Mouse (Mus musculus) testis, adult 2 months (tissue): ENCODE results near the gene Evc2. TPM values are rescaled to one million over a fixed set of nuclear protein-coding genes. Genes with fewer than 3 reads are reported as not detected.

ENCODE experiments used
- H3K27ac ChIP-seq: fragments of 200-500 bp; 2 replicates; pipeline ENCODE4 v1.5.1; 2012; ENCODE audit warnings: low read depth, low read length; ENCODE audit not compliant: control insufficient read depth, insufficient read depth
- H3K27me3 ChIP-seq: fragments of 200-500 bp; 2 replicates; pipeline ENCODE4 v1.6.1; 2012; ENCODE audit warnings: mild to moderate bottlenecking, low read length, moderate library complexity; ENCODE audit not compliant: control insufficient read depth, insufficient read depth
- H3K36me3 ChIP-seq: fragments of 200-500 bp; 2 replicates; pipeline ENCODE4 v1.6.1; 2012; ENCODE audit warnings: mild to moderate bottlenecking, low read length; ENCODE audit not compliant: control insufficient read depth, insufficient read depth
- H3K4me1 ChIP-seq: fragments of 200-500 bp; 2 replicates; pipeline ENCODE4 v1.6.1; 2012; ENCODE audit warnings: low read length; ENCODE audit not compliant: control insufficient read depth, insufficient read depth
- H3K4me3 ChIP-seq: fragments of 200-500 bp; 2 replicates; pipeline ENCODE4 v1.5.1; 2012; ENCODE audit warnings: low read depth, mild to moderate bottlenecking, low read length, moderate library complexity, mixed read lengths; ENCODE audit not compliant: control insufficient read depth
- CTCF ChIP-seq: fragments of 200-500 bp; IDR thresholded peaks from 2 replicates; pipeline ENCODE4 v1.5.1; 2012; ENCODE audit warnings: low read depth, mild to moderate bottlenecking, inconsistent platforms, low read length, moderate library complexity; ENCODE audit not compliant: control insufficient read depth, insufficient read depth, insufficient replicate concordance
- POLR2A ChIP-seq: fragments of 200-500 bp; IDR thresholded peaks from 2 replicates; pipeline ENCODE4 v1.6.1; 2012; ENCODE audit warnings: low read depth, mild to moderate bottlenecking, inconsistent platforms, low read length, moderate library complexity; ENCODE audit not compliant: control insufficient read depth
- polyA plus RNA-seq: library from polyadenylated mRNA; depleted of rRNA; stranded (reverse); fragments of >200 nt; gene quantifications from 2 replicates; pipeline ENCODE4 v1.2.3, GENCODE M21; 2012; rRNA removed

Gene Evc2
- polyA plus RNA-seq, 1 experiment: 1.8 TPM

- no peak for TF ChIP-seq CTCF
- TF ChIP-seq POLR2A: no peak
- no peak overlapping the region for H3K27ac ChIP-seq
- H3K27me3 ChIP-seq: no peaks in the 10 kb centered on the region
- H3K4me1 ChIP-seq: no peaks in the 10 kb centered on the region
- no peaks in the 10 kb centered on the region for H3K36me3 ChIP-seq
- no peak overlapping the region for H3K4me3 ChIP-seq
Observed at GRCm38 (mm10) chr5:37457191-37457590, 118.9 kb downstream of the Evc2 start.

DNA sequence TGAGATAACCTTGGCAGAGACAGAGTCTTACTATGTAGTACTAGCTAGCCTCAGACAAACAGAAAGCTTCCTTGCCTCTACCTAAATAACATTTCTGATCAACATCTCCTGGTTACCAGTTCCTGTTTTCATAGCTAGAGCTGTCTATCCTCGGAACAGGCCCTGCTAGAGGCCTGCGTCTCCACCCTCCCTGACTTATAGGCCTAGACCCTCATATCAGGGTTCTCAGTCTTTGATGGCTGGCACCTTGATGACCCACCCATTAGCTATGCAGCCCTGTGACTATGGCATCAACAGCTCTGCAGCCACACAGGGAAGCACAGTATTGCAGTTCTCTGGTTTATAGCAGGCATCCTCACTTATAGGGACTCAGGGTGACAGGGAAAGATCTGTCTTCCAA is 119.5 kb downstream of the Evc2 start:
- H3K27ac ChIP-seq: no peak overlapping the region
- no peak for TF ChIP-seq POLR2A
- TF ChIP-seq CTCF: no peak
- H3K27me3 ChIP-seq: no peaks in the 10 kb centered on the region
- no peaks in the 10 kb centered on the region for H3K4me1 ChIP-seq
- H3K36me3 ChIP-seq: no peaks in the 10 kb centered on the region
- no peak overlapping the region for H3K4me3 ChIP-seq

DNA sequence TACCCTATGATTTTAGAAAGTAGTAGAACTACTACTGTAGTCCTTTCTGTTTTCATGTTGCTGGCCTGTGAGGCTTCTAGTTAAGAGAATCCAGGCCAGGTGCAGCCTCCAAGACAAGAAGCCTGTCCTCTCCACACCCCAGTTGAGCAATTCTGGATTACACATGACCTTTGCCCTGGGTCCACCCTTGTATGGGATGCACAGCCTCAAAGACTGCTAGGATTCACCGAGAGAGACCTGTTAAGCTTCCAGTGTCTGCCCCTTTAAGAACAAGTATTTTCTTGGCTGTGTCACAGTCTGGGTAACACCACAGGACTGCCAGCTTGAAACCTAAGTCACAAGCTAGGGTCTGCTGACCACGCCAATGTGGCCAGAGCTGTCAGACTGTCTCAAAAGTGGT is 119.9 kb downstream of the Evc2 start:
- no peak for TF ChIP-seq POLR2A
- TF ChIP-seq CTCF: no peak
- Histone ChIP-seq H3K36me3 (no peaks in the 10 kb centered on the region), H3K27ac (no peak overlapping the region)

DNA sequence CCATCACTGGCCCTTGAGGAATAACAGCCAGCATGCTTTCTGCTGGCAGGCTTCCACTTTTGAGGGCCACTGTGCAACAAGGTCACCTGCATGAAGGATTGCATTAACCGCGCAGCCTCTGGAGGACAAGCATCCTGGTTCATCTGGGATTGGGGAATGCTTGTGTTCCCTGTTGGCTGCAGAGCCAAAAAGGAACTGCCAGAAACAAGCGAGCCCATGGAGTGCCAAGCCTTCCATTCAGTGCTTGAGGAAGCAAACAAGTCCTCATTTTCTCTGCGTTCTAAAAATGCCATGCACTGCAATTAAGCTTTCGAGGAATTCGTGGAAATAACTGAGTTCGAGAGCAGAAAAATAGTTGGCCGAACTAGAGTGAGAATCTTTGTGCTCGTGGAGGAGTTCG is 127.2 kb downstream of the Evc2 start:
- Histone ChIP-seq H3K4me1 (no peaks in the 10 kb centered on the region), H3K36me3 (no peaks in the 10 kb centered on the region), H3K27me3 (no peaks in the 10 kb centered on the region), H3K4me3 (no peak overlapping the region), H3K27ac (no peak overlapping the region)
- no peak for TF ChIP-seq POLR2A
- TF ChIP-seq CTCF: no peak

More for the DNA sequence above, 119.9 kb downstream of the Evc2 start:
- Histone ChIP-seq H3K4me3 (no peak overlapping the region), H3K4me1 (no peaks in the 10 kb centered on the region), H3K27me3 (no peaks in the 10 kb centered on the region)

DNA sequence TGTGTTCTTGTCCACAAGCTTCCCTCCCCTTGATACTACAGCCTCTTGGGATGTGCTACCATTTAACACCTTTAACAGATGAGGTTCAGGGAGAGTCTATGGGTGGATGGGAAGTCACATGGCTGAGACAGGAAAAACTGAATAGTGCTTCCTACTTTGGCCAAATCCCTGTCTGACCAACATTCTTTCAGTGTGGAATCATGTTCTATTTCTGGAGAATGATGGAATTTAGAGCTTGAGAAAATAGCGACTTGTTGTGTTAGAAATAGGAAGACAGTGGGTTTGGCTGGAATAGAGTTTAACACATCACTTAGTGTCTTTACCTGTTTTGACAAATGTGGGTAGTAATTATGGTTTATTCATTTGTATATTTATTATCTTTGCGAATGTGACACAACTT is 129.3 kb downstream of the Evc2 start:
- no peak overlapping the region for H3K27ac ChIP-seq
- H3K4me1 ChIP-seq: no peaks in the 10 kb centered on the region
- TF ChIP-seq POLR2A (no peak), CTCF (no peak)
- H3K27me3 ChIP-seq: no peaks in the 10 kb centered on the region
- no peak overlapping the region for H3K4me3 ChIP-seq
- no peaks in the 10 kb centered on the region for H3K36me3 ChIP-seq

DNA sequence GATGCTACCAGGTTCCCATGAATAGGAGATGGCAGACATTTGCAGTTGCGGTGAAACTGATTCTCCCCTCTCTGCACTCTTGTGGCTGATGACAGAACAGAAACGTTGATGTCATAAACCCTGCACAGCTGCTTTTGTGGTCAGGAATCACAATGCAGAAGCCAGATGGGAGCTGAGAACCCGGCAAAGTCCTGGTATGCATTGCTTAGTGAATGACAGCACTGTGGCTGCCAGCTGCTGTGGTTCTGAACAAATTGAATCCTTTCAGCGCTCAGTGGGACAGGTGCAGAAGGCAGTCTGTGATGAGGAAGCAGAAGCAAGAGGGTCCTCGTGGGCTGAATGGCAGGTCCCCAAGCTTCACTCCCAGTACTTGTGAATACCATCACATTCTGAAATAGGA is 130.7 kb downstream of the Evc2 start:
- no peak overlapping the region for H3K4me3 ChIP-seq
- no peak for TF ChIP-seq CTCF
- no peak for TF ChIP-seq POLR2A
- H3K27me3 ChIP-seq: no peaks in the 10 kb centered on the region
- no peaks in the 10 kb centered on the region for H3K36me3 ChIP-seq
- no peak overlapping the region for H3K27ac ChIP-seq
- H3K4me1 ChIP-seq: no peaks in the 10 kb centered on the region

GRCm38 (mm10) chr5:37471584-37471983 is 133.3 kb downstream of the Evc2 start:
- TF ChIP-seq CTCF: no peak
- TF ChIP-seq POLR2A: no peak

GRCm38 (mm10) chr5:37472025-37472608 is 133.8 kb downstream of the Evc2 start:
- no peak for TF ChIP-seq POLR2A
- Histone ChIP-seq H3K36me3 (no peaks in the 10 kb centered on the region), H3K27ac (no peak overlapping the region), H3K27me3 (no peaks in the 10 kb centered on the region), H3K4me3 (no peak overlapping the region), H3K4me1 (no peaks in the 10 kb centered on the region)

More at GRCm38 (mm10) chr5:37471584-37471983, 133.3 kb downstream of the Evc2 start:
- Histone ChIP-seq H3K4me1 (no peaks in the 10 kb centered on the region), H3K36me3 (no peaks in the 10 kb centered on the region), H3K27ac (no peak overlapping the region), H3K27me3 (no peaks in the 10 kb centered on the region), H3K4me3 (no peak overlapping the region)

Other genes starting within 250 kb of the Evc2 start
- gene Crmp1, start 96.6 kb upstream of the Evc2 start, polyA plus RNA-seq: 8.0 and 10.9 TPM in 2 replicates
- 0.46 and 0.88 TPM in 2 replicates for gene Evc, start 1.6 kb upstream of the Evc2 start, polyA plus RNA-seq